Mouse (Mus musculus): ENCODE measurements around the gene Gm44579.

Gene Gm44579

GRCm38 (mm10) chr15:98220877-98221276 is at the start of gene Gm44579, which contains the start of gene Olfr287:
TSS of gene Gm44579 (minus strand) at chr15:98220977.
TSS of gene Olfr287 (minus strand) at chr15:98221056.
- no peak for DNase-seq (ENCODE audit: low read depth)

GRCm38 (mm10) chr15:98257776-98258175 is 37.0 kb upstream of the Gm44579 start:
- no peak for DNase-seq (ENCODE audit: low read depth)

GRCm38 (mm10) chr15:98257193-98257592 is 36.4 kb upstream of the Gm44579 start, which contains the start of gene H1fnt:
TSS of gene H1fnt (minus strand) at chr15:98257293.
- DNase-seq (ENCODE audit: low read depth), result no peak

- no peak for DNase-seq (ENCODE audit: low read depth)
Measured at GRCm38 (mm10) chr15:98256271-98256670, 35.5 kb upstream of the Gm44579 start.

GRCm38 (mm10) chr15:98235442-98235841 is 14.7 kb upstream of the Gm44579 start:
- no peak for DNase-seq (ENCODE audit: low read depth)

GRCm38 (mm10) chr15:98234350-98234749 is 13.6 kb upstream of the Gm44579 start, which contains the start of gene Olfr286:
TSS of gene Olfr286 (minus strand) at chr15:98234450.
- no peak for DNase-seq (ENCODE audit: low read depth)

- DNase-seq (ENCODE audit: low read depth), result no peak
Measured at GRCm38 (mm10) chr15:98226096-98226495, 5.3 kb upstream of the Gm44579 start.

GRCm38 (mm10) chr15:98225610-98226009 is 4.8 kb upstream of the Gm44579 start:
- DNase-seq (ENCODE audit: low read depth), result no peak

- no peak for DNase-seq (ENCODE audit: low read depth)
Measured at GRCm38 (mm10) chr15:98222377-98222776, 1.6 kb upstream of the Gm44579 start.

- no peak for DNase-seq (ENCODE audit: low read depth)
Measured at GRCm38 (mm10) chr15:98214130-98214529, 6.6 kb downstream of the Gm44579 start.

GRCm38 (mm10) chr15:98213336-98213870 is 7.4 kb downstream of the Gm44579 start:
- DNase-seq (ENCODE audit: low read depth), result no peak

GRCm38 (mm10) chr15:98209676-98210075 is 11.1 kb downstream of the Gm44579 start:
- DNase-seq (ENCODE audit: low read depth), result no peak

- no peak for DNase-seq (ENCODE audit: low read depth)
Measured at GRCm38 (mm10) chr15:98195442-98195841, 25.3 kb downstream of the Gm44579 start, which contains the start of gene Olfr288. TSS of gene Olfr288 (minus strand) at chr15:98195542.

GRCm38 (mm10) chr15:98184456-98184855 is 36.3 kb downstream of the Gm44579 start:
- no peak for DNase-seq (ENCODE audit: low read depth)

GRCm38 (mm10) chr15:98181856-98182570 is 38.8 kb downstream of the Gm44579 start:
- no peak for DNase-seq (ENCODE audit: low read depth)

GRCm38 (mm10) chr15:98181132-98181711 is 39.6 kb downstream of the Gm44579 start:
- peak; percentile 74 for DNase-seq (ENCODE audit: low read depth)

- no peak for DNase-seq (ENCODE audit: low read depth)
Measured at GRCm38 (mm10) chr15:98180567-98181131, 40.1 kb downstream of the Gm44579 start.

- DNase-seq (ENCODE audit: low read depth), result no peak
Measured at GRCm38 (mm10) chr15:98177320-98177719, 43.5 kb downstream of the Gm44579 start.

GRCm38 (mm10) chr15:98173821-98174220 is 47.0 kb downstream of the Gm44579 start:
- peak; percentile 58 for DNase-seq (ENCODE audit: low read depth)

GRCm38 (mm10) chr15:98172113-98172512 is 48.7 kb downstream of the Gm44579 start:
- DNase-seq (ENCODE audit: low read depth), result no peak

- DNase-seq (ENCODE audit: low read depth), result no peak
Measured at GRCm38 (mm10) chr15:98170917-98171316, 49.9 kb downstream of the Gm44579 start.

- no peak for DNase-seq (ENCODE audit: low read depth)
Measured at GRCm38 (mm10) chr15:98170365-98170764, 50.4 kb downstream of the Gm44579 start.

- DNase-seq (ENCODE audit: low read depth), result no peak
Measured at GRCm38 (mm10) chr15:98168622-98169004, 52.2 kb downstream of the Gm44579 start.
